Mouse (Mus musculus) right cerebral cortex, postnatal 4 days (tissue): ENCODE measurements around the gene Ptbp3.

ENCODE experiments used
- DNase-seq: peaks from one replicate; pipeline ENCODE4 v3.0.0-alpha.2; 2022

Ptbp3 gene

DNA sequence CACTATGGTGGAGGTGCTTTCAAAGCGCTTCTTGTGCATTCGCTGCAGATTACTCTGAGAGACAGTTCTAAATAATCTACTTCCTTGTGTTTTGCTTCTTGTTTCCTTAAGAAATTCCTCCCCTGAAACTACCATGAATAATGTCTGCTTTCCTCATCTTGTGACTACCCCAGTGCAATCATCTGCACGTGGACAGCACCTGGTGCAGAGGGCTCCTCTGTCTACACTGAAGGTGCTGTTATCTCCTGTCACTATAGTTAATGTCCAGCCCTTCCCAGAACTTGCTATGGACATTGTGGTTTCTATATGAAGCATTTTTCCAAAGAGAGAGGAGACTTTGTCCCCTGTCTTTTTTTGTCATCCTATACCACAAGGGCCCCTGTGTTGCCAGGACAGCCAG lies 4.4 kb upstream of the Ptbp3 start:
- DNase-seq, result no peak

DNA sequence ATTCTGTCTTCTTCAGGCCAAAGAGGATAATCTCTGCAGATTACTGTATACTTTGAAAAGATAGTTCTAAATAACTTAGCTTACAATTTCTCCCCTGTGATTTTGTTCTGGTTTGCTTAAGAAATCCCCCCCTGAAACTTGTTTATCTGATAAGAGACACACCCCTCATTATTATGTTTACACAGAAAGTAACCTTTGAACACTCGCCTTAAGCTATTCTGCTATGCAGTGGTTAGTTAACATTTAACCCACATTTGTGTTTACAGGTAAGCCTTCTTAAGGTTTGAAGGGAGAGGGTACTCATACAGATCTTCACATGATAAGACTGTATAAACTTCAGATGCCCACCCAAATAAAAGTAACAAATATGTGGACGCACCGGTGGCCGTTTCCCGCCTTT lies 3.7 kb upstream of the Ptbp3 start:
- no peak for DNase-seq

DNA sequence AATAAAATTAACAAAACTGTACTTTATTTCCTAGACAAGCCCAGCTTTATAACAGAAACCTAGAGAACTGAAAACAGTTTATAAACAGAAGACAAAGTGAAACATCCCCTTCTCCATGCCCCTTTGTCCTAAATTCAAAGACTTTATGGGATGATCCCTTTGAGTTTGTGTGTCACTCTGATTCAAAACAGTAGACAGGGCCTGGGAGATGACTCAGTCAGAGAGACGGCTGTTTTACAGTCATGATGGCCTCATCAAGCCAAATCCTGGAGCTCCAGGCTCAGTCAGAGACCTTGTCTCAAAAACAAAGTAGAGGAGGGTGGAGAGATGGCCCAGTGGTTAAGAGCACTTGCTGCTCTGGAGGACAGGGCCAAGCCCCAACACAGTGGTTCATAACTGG lies 2.7 kb upstream of the Ptbp3 start:
- no peak for DNase-seq

DNA sequence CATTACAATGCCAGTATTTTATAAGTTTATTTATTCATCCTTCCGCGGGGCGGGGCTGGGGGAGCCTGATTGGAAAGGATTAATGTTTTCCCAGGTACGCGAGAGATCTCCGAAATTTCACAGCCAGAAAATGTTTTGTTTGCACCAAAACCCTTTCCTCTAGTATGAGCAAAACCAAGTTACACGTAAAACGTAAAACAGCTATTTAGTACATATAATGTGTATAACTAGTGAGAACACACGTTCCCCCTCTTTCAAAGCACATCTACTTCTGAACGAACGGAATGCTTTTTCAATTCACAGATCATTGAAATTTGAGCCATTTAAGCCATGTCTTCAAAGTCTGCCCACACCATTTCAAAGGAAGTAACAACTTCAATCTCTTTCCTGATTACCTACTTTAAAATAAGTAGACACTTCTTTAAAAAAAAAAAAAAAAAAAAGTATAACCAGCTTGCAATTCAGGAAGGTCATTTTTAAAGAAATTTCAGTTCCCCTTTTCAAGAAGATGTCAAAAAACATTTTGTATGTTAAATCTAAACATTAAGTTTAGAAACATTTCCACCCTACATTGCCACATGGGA lies 905 bp upstream of the Ptbp3 start:
- no peak for DNase-seq

DNA sequence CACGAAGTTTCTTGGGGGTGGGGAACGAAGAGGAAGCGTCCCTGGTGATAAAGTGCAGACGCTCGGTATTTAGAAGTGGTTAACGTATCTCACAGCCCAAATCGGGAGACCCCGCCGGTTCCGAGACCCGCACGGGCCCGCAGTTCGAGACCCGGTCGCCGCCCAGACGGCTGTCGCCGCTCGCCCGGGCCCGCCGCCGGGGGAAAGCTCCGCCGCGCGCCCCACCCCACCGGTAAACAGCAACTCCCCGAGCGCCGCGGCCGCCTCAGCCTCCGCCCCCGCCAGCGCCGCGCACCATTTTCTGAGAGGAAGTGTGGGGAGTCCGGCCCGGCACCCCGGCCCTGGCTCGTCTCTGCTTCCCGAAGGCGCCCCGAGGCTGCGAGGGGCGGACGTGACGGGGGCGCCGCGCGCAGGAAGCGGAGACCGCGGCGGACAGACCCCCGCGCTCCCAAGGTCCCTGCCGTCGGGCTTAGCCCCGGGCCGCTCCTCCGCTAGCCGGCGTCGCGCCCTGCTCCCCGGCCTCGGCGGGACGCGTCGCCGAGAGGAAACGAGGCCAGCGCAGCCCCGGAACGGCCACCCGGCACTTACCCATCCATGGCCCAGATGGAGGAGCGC lies 497 bp downstream of the Ptbp3 start:
- peak; percentile 51 for DNase-seq

DNA sequence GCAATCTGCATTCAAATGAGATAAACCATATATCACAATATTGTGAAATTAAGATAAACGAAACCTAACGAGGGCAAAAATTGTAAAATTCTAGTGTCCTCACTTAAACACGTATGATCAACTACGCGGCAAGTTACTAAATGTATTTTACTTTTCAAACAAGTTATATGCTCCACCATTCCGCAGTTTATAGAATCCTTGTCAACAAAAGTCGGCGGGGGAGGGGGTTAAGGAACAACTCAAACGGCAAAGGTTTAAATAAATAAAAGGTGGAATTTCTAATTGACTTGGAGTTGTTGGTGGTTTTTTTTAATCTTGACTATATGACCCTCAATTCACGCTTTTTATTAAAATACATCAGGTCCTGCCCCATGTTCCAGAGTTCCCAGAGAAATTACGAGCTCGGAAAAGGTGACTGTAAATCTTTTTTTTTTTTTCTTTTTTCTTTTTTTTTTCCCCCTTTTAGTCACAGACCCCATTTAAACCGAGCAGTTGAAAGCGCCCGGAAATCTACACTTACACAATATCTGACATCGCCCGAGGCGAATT lies 1.1 kb downstream of the Ptbp3 start:
- DNase-seq, result no peak

DNA sequence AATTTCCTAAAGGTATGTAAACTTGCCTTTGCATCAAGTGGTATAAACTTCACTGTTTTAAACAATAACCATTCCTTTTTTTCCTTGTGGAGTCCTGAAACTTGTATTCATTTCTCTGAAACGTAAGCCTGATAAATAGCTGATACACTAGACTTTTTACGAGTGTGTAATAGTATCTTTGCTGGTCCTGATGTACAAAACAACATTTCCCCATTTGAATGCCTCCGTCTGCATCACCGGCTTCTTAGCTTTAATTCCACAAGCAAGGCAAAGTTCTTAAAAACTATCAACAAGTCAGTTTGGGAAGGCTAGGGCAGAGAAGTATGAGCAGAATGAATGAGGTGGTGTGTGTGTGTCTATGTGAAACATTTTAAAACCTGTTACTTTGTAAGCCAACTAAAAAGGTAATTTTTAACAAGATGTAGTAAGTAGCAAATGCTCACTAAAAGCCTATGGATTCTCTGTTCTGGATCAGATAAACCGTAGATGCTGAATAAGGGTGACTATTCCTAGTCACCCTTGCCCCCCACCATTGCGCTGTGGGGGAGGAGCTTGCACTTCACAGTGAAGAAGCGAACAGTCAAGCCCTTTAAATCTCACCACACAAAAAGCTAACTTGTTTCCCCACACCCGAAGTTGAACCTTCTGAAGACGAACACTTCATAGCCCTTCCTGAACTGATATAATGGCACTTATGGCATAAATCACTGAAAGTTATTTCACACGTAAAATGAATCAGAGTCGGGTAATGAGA lies 1.9 kb downstream of the Ptbp3 start:
- no peak for DNase-seq

DNA sequence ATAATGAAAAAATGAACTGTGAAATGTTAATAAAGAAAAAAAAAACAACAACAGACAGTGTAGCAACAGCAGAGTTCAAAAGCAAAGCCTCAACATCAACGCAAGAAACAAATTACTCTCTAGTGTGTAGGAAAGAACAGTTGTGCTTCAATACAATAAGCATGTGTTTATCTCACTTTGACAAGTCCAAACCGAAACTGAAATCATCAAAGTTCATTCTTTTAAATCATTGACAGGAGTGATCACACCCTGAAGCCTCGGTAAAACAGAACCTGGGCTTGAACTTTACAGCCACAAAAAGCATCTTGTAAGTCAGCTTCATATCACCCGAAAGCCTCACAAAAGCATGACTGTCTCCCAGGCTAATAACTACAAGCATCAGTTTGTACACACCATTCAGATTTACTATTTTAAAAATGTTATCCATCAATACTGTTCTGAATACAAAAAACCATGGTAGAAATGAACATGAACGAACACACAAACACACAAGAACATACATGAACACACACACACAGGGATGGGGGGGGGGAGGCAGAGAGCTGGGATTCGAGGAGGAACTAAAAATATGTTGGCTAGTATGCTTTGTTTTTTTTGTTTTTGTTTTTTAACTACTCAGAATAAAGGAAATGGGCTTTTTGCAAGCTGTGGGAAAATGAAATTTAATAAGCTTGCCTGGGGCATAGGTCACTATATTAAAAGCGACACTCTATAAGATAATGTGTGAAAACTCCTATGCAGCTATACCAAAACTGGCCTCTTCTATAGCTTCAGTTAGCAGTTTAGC lies 2.7 kb downstream of the Ptbp3 start:
- no peak for DNase-seq

DNA sequence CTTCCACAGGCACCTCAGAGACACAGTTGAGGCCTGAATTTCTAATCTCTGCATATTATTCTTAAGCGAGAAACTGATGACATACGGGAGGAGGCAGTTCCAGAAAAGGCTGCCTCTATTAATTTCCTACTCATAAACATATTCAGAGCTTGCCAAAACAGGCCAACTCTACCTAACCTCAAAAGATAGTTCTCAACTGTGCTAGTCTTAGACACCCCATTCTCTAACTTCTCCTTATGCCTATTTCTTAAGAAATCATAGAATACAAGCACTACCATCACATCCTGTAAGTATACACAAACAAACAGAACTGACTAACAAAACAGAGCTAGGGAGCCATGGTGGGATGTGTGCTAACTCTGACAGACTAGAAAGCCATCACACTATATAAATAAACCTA lies 4.5 kb downstream of the Ptbp3 start:
- no peak for DNase-seq

DNA sequence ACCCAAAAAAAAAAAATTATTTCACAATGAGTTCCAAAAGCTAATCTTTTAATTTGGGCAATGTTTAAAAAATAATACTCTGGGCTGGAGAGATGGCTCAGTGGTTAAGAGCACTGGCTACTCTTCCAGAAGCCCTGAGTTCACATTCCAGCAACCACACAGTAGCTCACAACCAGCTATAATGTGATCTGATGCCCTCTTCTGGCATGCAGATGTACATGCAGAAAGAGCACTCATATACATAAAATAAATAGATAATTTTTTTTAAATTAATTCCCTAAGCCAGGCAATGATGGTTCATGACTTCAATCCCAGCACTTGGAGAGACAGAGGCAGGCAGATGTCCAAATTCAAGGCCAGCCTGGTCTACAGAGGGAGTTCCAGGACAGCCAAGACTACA lies 6.2 kb downstream of the Ptbp3 start:
- no peak for DNase-seq

DNA sequence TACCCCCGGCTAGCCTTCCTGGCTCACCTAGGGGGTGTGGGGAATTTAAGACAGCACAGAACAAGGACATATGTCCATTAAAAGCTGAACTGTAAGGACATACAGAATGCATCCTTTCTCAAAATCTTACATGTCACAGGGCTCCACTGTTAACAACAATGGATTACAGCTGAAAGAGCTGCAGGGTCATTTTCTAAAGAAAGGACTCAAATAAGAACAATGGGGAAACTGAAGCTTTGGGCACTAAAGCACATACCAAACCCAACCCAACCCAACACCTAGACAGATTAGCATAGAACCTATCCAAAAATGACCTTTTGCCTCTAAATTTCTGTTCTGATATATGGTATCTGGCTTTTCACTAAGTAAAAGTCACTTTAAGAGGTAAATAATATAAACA lies 12.9 kb downstream of the Ptbp3 start:
- no peak for DNase-seq

DNA sequence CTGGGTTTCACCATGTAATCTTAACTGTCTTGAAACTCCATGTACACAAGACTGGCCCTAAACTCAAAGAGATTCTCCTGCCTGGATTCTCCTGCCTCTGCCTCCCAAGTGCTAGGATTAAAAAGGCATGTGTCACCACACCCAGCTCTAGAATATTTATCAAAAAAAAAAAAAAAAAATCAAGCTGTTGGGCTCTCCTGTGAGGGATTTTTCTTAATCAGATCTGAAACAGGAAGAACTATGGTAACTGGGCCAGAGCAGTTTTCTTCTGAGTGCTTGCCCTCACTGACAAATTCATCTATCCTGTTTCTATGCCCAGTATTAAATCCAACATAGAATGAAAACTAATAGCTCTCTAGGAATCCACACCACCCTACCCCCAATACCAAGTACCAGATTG lies 13.5 kb downstream of the Ptbp3 start:
- DNase-seq, result no peak

DNA sequence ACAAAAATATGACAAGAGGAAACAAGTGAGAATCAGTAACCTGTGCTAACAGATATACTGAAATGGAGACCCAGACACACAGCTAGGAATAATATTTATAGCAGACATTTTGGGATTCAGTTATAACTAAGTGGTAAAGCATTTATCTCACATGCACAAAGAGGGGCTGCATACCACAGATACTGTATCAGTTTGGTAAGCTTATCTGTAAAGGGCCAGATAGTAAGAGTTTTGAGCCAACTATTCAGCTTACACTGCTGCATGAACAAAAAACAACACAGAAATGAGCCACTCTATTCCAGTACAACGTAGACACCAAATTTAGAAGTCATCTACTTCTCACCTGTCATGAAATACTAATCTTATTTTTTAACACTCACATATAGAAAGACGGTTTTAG lies 15.9 kb downstream of the Ptbp3 start:
- no peak for DNase-seq

DNA sequence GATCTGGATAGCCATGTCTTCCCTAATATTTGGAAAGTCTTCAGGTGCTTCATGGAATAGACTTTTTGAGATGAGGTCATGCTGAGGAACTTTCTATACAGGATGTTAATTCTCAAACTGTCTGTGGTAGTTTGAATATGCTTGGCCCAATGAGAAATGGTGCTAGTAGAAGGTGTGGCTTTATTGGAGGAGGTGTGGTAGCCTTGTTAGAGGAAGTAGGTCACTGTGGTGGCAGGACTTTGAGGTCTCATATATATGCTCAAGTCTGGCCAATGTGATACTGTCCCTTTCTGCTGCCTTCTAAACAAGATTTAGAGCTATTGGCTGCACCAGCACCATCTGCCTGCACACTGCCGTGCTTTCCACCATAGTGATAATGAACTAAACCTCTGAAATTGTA lies 18.0 kb downstream of the Ptbp3 start:
- no peak for DNase-seq

DNA sequence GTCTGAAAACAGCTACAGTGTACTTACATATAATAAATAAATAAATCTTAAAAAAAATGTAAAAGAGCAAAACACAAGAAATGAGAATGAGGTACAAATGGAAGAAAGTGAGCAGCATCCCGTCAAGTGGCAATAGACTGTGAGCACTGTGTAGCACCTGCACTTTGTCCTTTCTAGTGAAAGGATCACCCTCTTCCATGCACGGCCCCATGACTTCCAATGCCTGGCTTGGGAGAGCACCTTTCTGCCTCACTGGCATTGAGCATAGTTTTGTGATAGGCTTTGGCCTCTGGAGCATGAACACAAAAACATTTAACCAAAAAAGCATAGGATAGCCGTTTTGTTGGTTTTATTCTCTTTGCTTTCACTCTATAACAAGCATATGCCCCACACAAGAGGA lies 21.7 kb downstream of the Ptbp3 start:
- DNase-seq, result no peak

DNA sequence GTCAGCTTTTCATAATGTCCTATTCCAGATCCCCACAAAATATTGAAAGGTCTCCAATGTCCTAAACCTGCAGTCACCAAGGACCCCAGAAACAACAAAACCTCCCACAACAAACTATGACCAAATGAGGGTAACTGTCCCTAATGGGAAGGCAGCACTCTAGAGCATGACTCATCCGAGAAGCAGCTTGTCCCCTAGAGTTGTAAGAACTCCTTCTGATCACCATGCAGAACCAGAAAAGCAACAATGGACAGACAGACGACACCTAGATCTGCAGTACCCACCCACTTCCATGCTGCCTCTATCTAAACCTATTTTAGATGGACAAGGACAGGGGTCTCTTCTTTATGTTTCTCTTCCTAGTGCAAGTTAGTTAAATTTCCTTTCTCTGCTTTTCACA lies 22.4 kb downstream of the Ptbp3 start:
- DNase-seq, result no peak

DNA sequence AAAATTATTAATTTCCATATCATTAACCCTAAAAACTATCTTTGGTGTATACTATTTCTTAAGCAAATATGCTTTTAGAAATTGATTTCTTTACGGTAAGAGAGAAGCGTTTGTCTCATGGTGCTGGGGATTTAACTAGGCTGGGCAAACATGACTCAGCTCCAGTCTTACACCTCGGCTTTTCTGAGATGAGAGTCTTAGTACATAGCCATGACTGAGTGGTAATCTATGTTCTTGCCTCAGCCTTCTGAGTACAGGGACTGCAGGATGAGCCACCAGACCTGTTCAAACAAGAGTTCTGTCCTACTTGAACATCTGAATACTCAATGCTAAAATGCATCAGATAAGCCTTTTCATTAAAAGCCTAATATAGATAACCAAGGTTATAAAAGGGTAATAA lies 24.3 kb downstream of the Ptbp3 start:
- no peak for DNase-seq

DNA sequence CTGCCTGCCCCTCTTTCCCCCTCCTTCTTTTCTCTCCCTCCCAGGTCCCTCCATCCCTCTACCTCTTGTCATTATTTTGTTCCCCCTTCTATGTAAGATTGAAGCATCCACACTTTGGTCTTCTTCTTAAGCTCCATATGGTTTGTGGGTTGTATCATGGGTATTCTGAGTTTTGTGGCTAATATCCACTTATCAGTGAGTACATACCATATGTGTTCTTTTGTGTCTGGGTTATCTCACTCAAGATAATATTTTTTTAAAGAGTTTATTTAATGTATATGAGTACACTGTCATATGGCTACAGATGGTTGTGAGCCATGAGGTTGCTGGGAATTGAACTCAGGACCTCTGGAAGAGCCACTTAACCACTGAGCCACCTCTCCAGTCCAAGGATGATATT lies 38.8 kb downstream of the Ptbp3 start:
- no peak for DNase-seq

DNA sequence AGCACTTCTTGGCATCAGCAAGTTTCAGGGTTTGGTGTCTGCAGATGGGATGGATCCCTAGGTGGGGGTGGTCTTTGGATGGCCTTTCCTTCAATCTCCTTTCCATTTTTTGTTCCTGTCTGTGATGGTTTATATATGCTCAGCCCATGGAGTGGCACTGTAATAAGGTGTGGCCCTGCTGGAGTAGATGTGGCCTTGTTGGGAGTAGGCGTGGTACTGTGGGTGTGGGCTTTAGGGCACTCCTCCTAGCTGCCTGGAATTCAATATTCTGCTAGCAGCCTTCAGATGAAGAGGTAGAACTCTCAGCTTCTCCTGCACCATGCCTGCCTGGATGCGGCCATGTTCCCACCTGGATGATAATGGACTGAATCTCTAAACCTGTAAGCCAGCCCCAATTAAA lies 39.6 kb downstream of the Ptbp3 start:
- DNase-seq, result no peak

DNA sequence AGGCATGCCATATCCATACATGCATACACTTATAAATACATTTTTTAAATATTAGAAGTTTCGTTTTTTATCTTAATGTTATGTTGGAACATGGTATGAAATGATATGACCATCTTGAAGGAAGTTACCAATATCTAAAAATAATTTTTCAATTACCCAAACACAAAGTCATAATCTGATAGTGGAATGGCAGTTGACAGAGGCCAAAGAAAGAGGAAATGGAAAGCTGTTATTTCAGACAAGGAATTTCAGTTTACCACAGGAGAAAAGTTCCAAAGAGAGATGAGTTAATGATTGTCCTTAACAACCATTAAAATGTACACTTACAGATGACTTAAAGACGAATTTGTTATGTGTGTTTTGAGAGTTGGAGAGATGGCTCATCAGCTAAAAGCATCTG lies 41.4 kb downstream of the Ptbp3 start:
- DNase-seq, result no peak

DNA sequence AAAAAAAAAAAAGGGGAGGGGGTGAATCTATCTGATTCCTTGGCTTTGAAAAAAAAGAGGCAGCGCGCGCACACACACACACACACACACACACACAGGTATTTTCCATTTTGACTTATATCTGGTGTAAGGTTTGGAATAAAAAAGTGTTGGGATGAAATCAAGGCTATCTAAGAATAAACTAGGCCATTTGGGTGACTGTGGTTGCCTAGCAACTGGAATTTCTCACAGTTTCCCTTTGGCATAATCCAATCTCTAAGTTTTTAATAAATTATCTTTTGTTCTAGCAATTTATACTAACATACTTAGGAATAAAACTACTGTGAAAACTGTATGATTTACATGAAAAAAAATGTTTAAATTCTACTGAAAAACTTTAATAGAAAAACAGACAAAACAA lies 42.5 kb downstream of the Ptbp3 start:
- DNase-seq, result no peak

DNA sequence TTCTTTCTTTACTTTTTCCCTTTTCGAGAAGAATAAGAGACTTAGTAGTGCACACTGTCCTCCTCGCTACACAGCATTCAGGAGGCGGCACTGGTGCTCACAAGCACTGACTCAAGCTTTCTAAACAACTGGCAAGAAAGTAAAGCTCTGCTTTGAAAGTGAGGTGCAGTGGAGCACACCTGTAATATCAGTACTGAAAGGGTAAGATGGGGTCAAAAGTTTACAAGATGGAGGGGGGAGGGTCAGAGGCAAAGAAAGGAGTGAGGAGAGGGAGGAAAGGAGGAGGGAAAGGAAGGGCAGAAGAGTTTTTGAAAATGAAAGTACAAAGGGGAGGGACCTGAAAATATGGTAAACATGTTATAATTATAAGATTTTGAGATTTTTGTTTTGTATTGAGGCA lies 43.7 kb downstream of the Ptbp3 start:
- no peak for DNase-seq

DNA sequence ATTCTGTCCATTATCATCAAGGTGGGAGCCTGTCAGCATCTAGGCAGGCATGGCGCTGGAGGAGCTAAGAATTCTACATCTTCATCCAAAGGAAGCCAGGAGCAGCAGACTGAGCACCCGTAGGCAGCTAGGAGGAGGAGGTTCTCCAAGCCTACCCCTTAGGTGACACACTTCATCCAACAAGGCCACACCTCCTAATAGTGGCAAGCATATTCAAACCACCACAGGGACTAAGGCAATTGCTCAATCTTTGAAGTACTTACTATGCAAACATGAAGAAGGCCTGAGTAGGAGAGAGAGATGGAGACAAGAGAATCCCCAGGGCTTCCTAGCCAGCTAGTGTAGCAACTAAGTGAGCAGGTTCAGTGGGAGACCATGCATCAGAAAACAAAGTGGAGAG lies 58.1 kb downstream of the Ptbp3 start:
- DNase-seq, result no peak

DNA sequence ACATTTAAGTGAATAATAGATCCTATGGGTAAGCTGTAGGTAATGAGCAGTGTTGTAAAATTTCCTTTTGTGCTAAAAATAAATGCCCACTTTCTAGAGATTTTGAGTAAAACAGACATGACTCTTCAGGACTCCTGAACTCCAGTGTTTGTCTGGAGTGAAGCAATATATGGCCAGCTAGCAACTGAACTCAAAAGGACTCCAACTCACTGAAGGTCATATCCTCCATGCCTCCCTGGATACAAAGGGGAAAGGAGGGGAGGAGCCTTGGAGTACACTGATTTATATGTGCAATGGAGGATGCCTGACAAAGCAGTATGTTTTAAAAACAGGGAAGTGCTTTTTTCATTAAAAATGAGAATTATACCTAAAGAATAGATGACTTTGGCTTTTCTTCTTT lies 77.9 kb downstream of the Ptbp3 start:
- no peak for DNase-seq
